Mouse (Mus musculus) thymus, postnatal 25 days (tissue): ENCODE measurements around the gene Olfr1281.
"Not testable (repeated sequence)": the region's sequence is repeated elsewhere in the genome, so short reads cannot be mapped to it uniquely, and the experiment has no call there.

Experiments used
- DNase-seq: peaks from one replicate; pipeline ENCODE4 v3.0.0; 2022

The Olfr1281 gene

DNA sequence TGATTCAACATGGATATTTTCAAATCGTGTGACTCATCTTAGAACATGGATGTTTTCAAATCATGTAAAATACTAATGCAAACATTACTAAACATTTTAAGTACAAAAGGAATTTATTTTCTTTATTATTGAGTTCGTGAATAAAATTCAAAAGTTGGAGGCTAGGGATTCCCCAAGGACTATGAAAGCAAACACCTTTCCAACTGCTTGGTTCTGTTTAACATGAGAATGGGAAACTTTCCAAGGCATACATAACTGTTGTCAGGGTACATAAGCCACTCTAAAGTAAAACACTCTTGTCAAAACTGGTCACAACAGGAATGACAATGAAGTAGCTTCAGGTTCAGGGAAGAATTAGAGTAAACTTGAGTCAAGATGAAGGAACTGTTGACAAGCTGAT is at the start of gene Olfr1281:
Gene Olfr1281 (plus strand): TSS at position 301 of the 400 bp plus-strand sequence.
- DNase-seq = no peak

DNA sequence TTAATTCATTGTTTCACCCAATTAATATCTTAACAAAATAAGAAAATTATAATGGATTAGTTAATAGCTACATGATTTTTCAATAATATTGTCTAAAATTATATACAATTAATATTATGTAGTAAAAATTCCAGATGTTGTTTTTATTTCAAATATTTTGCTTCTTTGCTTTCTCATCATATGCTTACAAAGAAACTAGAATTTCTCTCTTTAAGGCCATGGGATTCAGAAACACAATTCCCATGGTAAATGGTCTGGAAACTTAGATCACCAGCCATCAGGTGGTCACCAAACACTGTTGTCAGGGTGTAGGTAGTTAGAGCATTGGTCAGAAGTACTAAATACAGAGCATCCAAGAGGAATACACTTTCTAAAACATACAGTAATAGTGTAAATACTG is 36.5 kb upstream of the Olfr1281 start, which contains the start of gene Olfr1278:
Gene Olfr1278 (plus strand): TSS at position 301 of the 400 bp plus-strand sequence.
- DNase-seq = no peak

DNA sequence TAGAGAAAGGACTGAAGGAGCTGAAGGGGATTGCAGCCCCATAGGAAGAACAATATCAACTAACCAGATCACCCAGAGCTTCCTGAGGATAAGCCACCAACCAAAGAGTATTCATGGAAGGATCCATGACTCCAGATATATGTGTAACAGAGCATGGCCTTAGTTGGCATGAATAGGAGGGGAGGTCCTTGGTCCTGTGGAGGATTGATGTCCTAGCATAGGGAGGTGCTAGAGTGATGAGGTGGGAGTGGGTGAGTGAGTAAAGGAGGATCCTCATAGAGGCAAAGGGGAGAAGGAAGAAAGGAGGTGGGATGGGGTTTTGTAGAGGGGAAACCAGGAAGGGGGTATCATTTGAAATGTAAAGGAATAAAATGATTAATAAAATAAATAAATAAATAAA is 27.8 kb upstream of the Olfr1281 start:
- DNase-seq = no peak

DNA sequence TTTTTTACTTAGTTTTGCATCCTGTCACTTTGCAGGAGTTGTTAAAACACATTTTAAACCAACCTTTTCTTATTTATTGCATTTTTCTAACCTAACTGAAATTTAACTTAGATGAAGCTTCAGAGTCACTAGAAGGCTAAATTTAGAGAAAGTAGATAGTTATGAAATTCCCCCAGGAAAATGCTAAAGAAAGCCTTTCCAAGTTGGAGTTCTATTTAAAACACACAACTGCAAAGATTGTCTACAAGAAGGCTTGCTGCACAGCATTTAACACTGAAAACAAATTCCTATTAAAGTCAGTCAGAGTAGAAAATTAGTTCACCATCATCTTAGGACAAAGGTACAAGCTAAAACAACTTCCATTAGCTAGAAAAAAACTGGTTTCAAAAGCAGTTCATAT is 25.9 kb upstream of the Olfr1281 start, which contains the start of gene Olfr1279:
Gene Olfr1279 (plus strand): TSS at position 262 of the 400 bp plus-strand sequence.
- no peak for DNase-seq

DNA sequence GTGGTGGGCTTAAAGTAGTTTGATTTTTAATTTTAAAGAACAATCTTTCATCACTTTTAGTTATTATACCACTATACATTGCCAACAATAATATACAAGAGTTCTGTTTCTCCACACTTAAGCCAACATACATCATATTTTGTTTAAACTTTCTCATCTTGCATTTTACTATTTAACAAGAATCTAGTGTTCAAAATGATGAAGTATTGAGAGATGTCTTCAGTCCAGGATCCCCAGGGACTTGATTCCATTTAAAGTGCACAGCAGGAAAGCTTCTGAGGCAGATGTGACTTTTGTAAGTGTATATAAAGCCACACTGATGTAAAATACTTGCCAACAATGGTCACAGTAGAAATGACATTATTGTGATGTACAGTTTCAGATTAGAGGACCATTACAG is 12.6 kb upstream of the Olfr1281 start, which contains the start of gene Olfr1280:
Gene Olfr1280 (plus strand): TSS at position 301 of the 400 bp plus-strand sequence.
- DNase-seq = no peak

DNA sequence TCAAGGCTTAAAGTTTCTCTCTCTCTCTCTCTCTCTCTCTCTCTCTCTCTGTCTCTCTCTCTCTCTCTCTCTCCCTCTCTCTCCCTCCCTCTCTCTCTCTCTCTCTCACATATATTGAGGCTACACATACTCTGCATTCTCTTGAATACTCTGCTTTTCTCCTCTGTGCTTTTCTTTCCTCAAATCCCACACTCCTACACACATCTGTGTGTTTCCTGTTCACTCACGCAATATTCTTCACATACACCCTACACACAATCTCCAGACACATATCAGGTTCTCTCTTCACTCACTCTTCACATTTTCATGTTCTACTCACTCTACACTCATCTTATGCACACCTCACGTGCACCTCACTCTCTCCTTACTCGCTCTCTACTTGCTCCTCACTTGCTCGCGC is 7.4 kb downstream of the Olfr1281 start:
- DNase-seq = not testable (repeated sequence)

DNA sequence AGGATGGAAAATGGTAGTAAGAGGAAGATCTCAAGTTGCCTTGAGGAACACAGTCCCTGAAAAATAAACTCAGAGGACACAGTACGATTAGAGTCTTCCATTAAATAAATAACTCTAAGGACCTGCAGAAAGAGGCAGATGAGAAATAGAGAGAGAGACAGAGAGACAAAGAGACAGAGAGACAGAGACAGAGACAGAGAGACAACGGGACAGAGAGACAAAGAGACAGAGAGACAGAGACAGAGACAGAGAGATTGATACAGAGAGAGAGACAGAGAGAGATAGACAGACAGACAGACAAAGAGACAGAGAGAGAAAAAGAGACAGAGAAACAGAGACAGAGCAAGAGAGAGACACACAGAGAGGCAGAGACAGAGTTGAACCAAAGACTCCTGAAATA is 9.7 kb downstream of the Olfr1281 start, which contains the start of gene Olfr1282:
Gene Olfr1282 (minus strand): TSS at position 101 of the 400 bp plus-strand sequence.
- no peak for DNase-seq

DNA sequence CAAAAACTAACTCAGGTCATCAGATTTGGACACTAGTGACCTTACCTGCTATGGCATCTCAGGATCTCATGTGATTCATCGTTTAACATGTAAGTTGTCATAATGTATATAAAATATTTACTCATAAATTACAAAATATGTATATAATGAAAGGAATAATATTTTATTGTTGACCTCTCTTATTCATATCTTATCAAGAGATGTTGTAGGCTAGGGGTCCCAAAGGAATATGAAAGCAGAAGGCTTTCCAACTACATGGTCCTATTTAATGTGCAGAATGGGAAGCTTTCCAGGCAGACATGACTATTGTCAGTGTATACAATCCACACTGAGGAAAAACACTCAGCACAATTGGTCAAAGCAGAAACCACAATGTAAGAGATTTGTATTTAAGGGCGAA is 40.2 kb downstream of the Olfr1281 start, which contains the start of gene Olfr1283:
Gene Olfr1283 (plus strand): TSS at position 301 of the 400 bp plus-strand sequence.
- no peak for DNase-seq

DNA sequence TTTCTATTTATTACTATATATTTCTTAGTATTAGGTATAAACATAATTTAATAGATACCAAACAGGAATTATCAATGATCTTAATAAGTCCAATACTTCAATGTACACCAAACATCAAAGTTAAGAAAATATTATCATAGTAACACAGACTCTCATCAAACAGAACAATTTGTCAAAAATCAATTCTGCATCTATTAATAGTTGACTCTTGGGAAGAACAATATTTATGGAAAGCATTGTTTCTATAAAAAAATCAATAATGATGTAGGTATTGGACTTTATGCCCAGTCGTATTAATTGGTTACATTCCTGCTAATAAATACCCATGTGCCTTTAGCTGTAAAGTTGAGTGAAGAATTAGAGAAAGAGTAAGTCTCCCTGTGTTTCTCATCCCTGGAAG is 48.9 kb downstream of the Olfr1281 start, which contains the start of gene Olfr1284:
Gene Olfr1284 (plus strand): TSS at position 301 of the 400 bp plus-strand sequence.
- DNase-seq = no peak
